Mouse (Mus musculus) limb, embryonic 13.5 days (tissue): ENCODE measurements around the gene Pkd1. TPM values are rescaled to one million over a fixed set of nuclear protein-coding genes. Genes with fewer than 3 reads are reported as not detected.

Experiments
- ATAC-seq: fragments of 200-750 bp; cut with Nextera tagmentation; 2 replicates; pipeline ENCODE4 v1.8.0; 2017; ENCODE audit warnings: low read depth, moderate number of reproducible peaks, moderate TSS enrichment; ENCODE audit not compliant: low FRiP score
- H3K27ac ChIP-seq: fragments of 300-500 bp; sonication (generic); 2 replicates; pipeline ENCODE4 v1.5.1; 2015; ENCODE audit warnings: inconsistent platforms, mild to moderate bottlenecking, moderate library complexity
- H3K27me3 ChIP-seq: fragments of 300-500 bp; sonication (generic); 2 replicates; pipeline ENCODE4 v1.6.1; 2015; ENCODE audit warnings: mild to moderate bottlenecking, inconsistent platforms
- H3K36me3 ChIP-seq: fragments of 300-500 bp; sonication (generic); 2 replicates; pipeline ENCODE4 v1.6.1; 2015; ENCODE audit warnings: inconsistent platforms, mild to moderate bottlenecking, moderate library complexity
- H3K4me1 ChIP-seq: fragments of 300-500 bp; sonication (generic); 2 replicates; pipeline ENCODE4 v1.6.1; 2015; ENCODE audit warnings: inconsistent platforms
- H3K4me2 ChIP-seq: fragments of 300-500 bp; sonication (generic); replicated peaks from 2 replicates; pipeline ENCODE4 v1.6.1; 2015; ENCODE audit warnings: inconsistent platforms, mild to moderate bottlenecking, moderate library complexity
- H3K4me3 ChIP-seq: fragments of 300-500 bp; sonication (generic); 2 replicates; pipeline ENCODE4 v1.5.1; 2015; ENCODE audit warnings: moderate library complexity, mild to moderate bottlenecking, inconsistent platforms
- H3K9ac ChIP-seq: fragments of 300-500 bp; sonication (generic); 2 replicates; pipeline ENCODE4 v1.6.1; 2015; ENCODE audit warnings: mild to moderate bottlenecking, inconsistent platforms
- H3K9me3 ChIP-seq: fragments of 300-500 bp; sonication (generic); 2 replicates; pipeline ENCODE4 v1.6.1; 2016; ENCODE audit warnings: inconsistent platforms
- WGBS: fragments of 180-500 bp; shearing (Covaris S2); methylation state at CpG from one replicate; pipeline ENCODE4 v1.1.7; 2015; 5-methylcytosine and 5-hydroxymethylcytosine counted together
- polyA plus RNA-seq: library from polyadenylated mRNA; unstranded; fragments of >200 nt; fragmentation: Nextera tagmentation; extraction: Ambion mirVana; gene quantifications from 2 replicates; pipeline ENCODE4 v1.2.1, GENCODE M21; 2015

Gene Pkd1
- polyA plus RNA-seq: 22.3 and 36.6 TPM in 2 replicates

- H3K9me3 ChIP-seq: no peaks in the 10 kb centered on the region
- peak within 1 kb of the TSS; percentile 96 for H3K9ac ChIP-seq
- WGBS: under 1% methylated on average over 71 of the region's 72 CpGs
- H3K4me1 ChIP-seq: peaks cover 29% of the 10 kb centered on the region
- peak; percentile 95 for ATAC-seq
- peak within 1 kb of the TSS; percentile 95 for H3K4me3 ChIP-seq
- peak within 1 kb of the TSS; percentile 80 for H3K4me2 ChIP-seq
- no peaks in the 10 kb centered on the region for H3K36me3 ChIP-seq
- peaks cover 2% of the 10 kb centered on the region; the same call in 1 of the 2 replicates for H3K27me3 ChIP-seq
- H3K27ac ChIP-seq: peak within 1 kb of the TSS; percentile 97
These were observed at the start of gene Pkd1 for GRCm38 (mm10) chr17:24549618-24550415. TSS of gene Pkd1 (plus strand) at chr17:24549834.

- Histone ChIP-seq H3K36me3 (peaks cover 70% of the 10 kb centered on the region), H3K4me2 (no peak overlapping the region), H3K27ac (no peak overlapping the region), H3K27me3 (0 out of 2 replicates have a peak, but pooled peaks cover 1% of the 10 kb centered on the region), H3K4me3 (no peak overlapping the region), H3K9me3 (no peaks in the 10 kb centered on the region), H3K9ac (no peak overlapping the region), H3K4me1 (peaks cover 11% of the 10 kb centered on the region; the same call in 1 of the 2 replicates)
- 43% methylated on average over 11 of the region's 11 CpGs for WGBS
- no peak for ATAC-seq
These were observed 47.4 kb upstream of the Pkd1 start for GRCm38 (mm10) chr17:24502208-24502607.

GRCm38 (mm10) chr17:24504085-24504484 is 45.5 kb upstream of the Pkd1 start:
- H3K9me3 ChIP-seq: no peaks in the 10 kb centered on the region
- H3K4me2 ChIP-seq: no peak overlapping the region
- H3K36me3 ChIP-seq: peaks cover 77% of the 10 kb centered on the region
- ATAC-seq: no peak
- 92% methylated on average over 10 of the region's 10 CpGs for WGBS
- no peak overlapping the region for H3K4me3 ChIP-seq
- 0 out of 2 replicates have a peak, but pooled peaks cover 5% of the 10 kb centered on the region for H3K27me3 ChIP-seq
- no peak overlapping the region for H3K9ac ChIP-seq
- peaks cover 12% of the 10 kb centered on the region; the same call in 1 of the 2 replicates for H3K4me1 ChIP-seq
- no peak overlapping the region for H3K27ac ChIP-seq

- Histone ChIP-seq H3K9ac (no peak overlapping the region), H3K36me3 (peaks cover 80% of the 10 kb centered on the region), H3K9me3 (no peaks in the 10 kb centered on the region), H3K4me2 (no peak overlapping the region), H3K4me1 (peaks cover 12% of the 10 kb centered on the region; the same call in 1 of the 2 replicates), H3K27me3 (0 out of 2 replicates have a peak, but pooled peaks cover 5% of the 10 kb centered on the region), H3K4me3 (no peak overlapping the region), H3K27ac (no peak overlapping the region)
- no peak for ATAC-seq
- WGBS: 88% methylated on average over 30 of the region's 30 CpGs
These were observed 44.2 kb upstream of the Pkd1 start for GRCm38 (mm10) chr17:24505286-24505955.

- ATAC-seq: no peak
- Histone ChIP-seq H3K27ac (no peak overlapping the region), H3K9me3 (no peaks in the 10 kb centered on the region), H3K9ac (peak overlapping the region; percentile 43; the same call in 1 of the 2 replicates), H3K36me3 (peaks cover 80% of the 10 kb centered on the region), H3K4me1 (peaks cover 12% of the 10 kb centered on the region; the same call in 1 of the 2 replicates), H3K4me2 (peak overlapping the region; percentile 40), H3K27me3 (0 out of 2 replicates have a peak, but pooled peaks cover 5% of the 10 kb centered on the region), H3K4me3 (no peak overlapping the region)
- WGBS: 25% methylated on average over 36 of the region's 36 CpGs
These were observed 43.1 kb upstream of the Pkd1 start for GRCm38 (mm10) chr17:24506332-24507070.

- 44% methylated on average over 13 of the region's 19 CpGs for WGBS
- H3K9ac ChIP-seq: no peak overlapping the region
- ATAC-seq: no peak
- H3K4me3 ChIP-seq: no peak overlapping the region
- H3K4me1 ChIP-seq: peaks cover 12% of the 10 kb centered on the region; the same call in 1 of the 2 replicates
- H3K4me2 ChIP-seq: no peak overlapping the region
- H3K27ac ChIP-seq: no peak overlapping the region
- peaks cover 80% of the 10 kb centered on the region for H3K36me3 ChIP-seq
- H3K9me3 ChIP-seq: no peaks in the 10 kb centered on the region
- 0 out of 2 replicates have a peak, but pooled peaks cover 5% of the 10 kb centered on the region for H3K27me3 ChIP-seq
These were observed 42.4 kb upstream of the Pkd1 start for GRCm38 (mm10) chr17:24507129-24507664.

- Histone ChIP-seq H3K4me3 (no peak overlapping the region), H3K4me1 (peaks cover 12% of the 10 kb centered on the region; the same call in 1 of the 2 replicates), H3K9me3 (no peaks in the 10 kb centered on the region), H3K27ac (no peak overlapping the region), H3K4me2 (no peak overlapping the region), H3K27me3 (0 out of 2 replicates have a peak, but pooled peaks cover 5% of the 10 kb centered on the region), H3K36me3 (peaks cover 79% of the 10 kb centered on the region), H3K9ac (no peak overlapping the region)
- no peak for ATAC-seq
- 83% methylated on average over 12 of the region's 12 CpGs for WGBS
These were observed 41.7 kb upstream of the Pkd1 start for GRCm38 (mm10) chr17:24507806-24508460.

- Histone ChIP-seq H3K9me3 (no peaks in the 10 kb centered on the region), H3K4me2 (0 out of 2 replicates have a peak overlapping the region, but pooled peaks have one; percentile 7), H3K27ac (no peak overlapping the region), H3K4me1 (no peaks in the 10 kb centered on the region), H3K27me3 (no peaks in the 10 kb centered on the region), H3K9ac (no peak overlapping the region), H3K36me3 (peaks cover 98% of the 10 kb centered on the region), H3K4me3 (no peak overlapping the region)
- WGBS: 57% methylated on average over 5 of the region's 5 CpGs
- peak; percentile 62; the same call in 1 of the 2 replicates for ATAC-seq
These were observed 36.0 kb upstream of the Pkd1 start for GRCm38 (mm10) chr17:24513609-24514008.

- Histone ChIP-seq H3K27me3 (no peaks in the 10 kb centered on the region), H3K9me3 (no peaks in the 10 kb centered on the region), H3K27ac (no peak overlapping the region), H3K4me3 (0 out of 2 replicates have a peak overlapping the region, but pooled peaks have one; percentile 7), H3K9ac (peak overlapping the region; percentile 31; the same call in 1 of the 2 replicates), H3K4me1 (no peaks in the 10 kb centered on the region), H3K36me3 (peaks cover 98% of the 10 kb centered on the region), H3K4me2 (0 out of 2 replicates have a peak overlapping the region, but pooled peaks have one; percentile 14)
- WGBS: 89% methylated on average over 24 of the region's 24 CpGs
- ATAC-seq: no peak
These were observed 35.1 kb upstream of the Pkd1 start for GRCm38 (mm10) chr17:24514270-24515257.

GRCm38 (mm10) chr17:24520450-24520849 is 29.2 kb upstream of the Pkd1 start:
- Histone ChIP-seq H3K36me3 (peaks cover 73% of the 10 kb centered on the region), H3K4me2 (no peak overlapping the region), H3K9ac (no peak overlapping the region), H3K27me3 (no peaks in the 10 kb centered on the region), H3K27ac (no peak overlapping the region), H3K4me3 (no peak overlapping the region), H3K9me3 (no peaks in the 10 kb centered on the region), H3K4me1 (peaks cover 9% of the 10 kb centered on the region; the same call in 1 of the 2 replicates)
- WGBS: 82% methylated on average over 4 of the region's 4 CpGs
- no peak for ATAC-seq
